ENCODE assay signal across 25 mouse cellular contexts in genomic region chr14:122434039-122434438, GRCm38 (mm10). TPM values are rescaled to one million over a fixed set of nuclear protein-coding genes. Genes with fewer than 3 reads are reported as not detected.
DNase-seq lines count a peak whose midpoint lies in the region; ATAC-seq and TF ChIP-seq lines count a peak whose summit lies in the region.
"Had no signal": no experiment of that assay in that cellular context is flagged by ENCODE, and none has a peak within 500 bp of the region (broad histone marks: within the 10 kb centered on the region; RNA-seq: fewer than 3 reads in every experiment).

No protein-coding gene starts in this region.

- peak; percentile 84 for DNase-seq in ES-CJ7 (ENCODE audit: low read depth, low spot score)
- peak; percentile 90 for DNase-seq in R1 (ENCODE audit: low read depth, low spot score)
- DNase-seq in kidney, postnatal 14 days: no peak
- DNase-seq in ovary, postnatal 10 days (ENCODE audit: low spot score): no peak
- no peak for DNase-seq in thymus, postnatal 10 days (ENCODE audit: low spot score in 2 of 2)
- DNase-seq: adrenal gland, postnatal 10 days; adrenal gland, postnatal 36 days; B cell, adult 2 months; cerebellum, adult 18-20 months; cerebellum, adult 9-10 months; cerebellum, postnatal 14 days; gastrocnemius, postnatal 14 days; heart, adult 11 months had no signal

- TF ChIP-seq CTCF in E14TG2a.4 (conservative IDR thresholded peaks at IDR 0.05; ENCODE audit: low read length): no peak

- H3K4me3 ChIP-seq in E14TG2a.4 (replicated peaks; ENCODE audit: low read length): peak overlapping the region; percentile 41
- H3K4me3 ChIP-seq: forebrain, embryonic 10.5 days; forebrain, embryonic 13.5 days had no signal

- peaks cover 25% of the 10 kb centered on the region for H3K27me3 ChIP-seq in E14TG2a.4 (ENCODE audit: insufficient read depth, low read length)
- H3K27me3 ChIP-seq: CH12.LX; forebrain, embryonic 13.5 days had no signal

- no peaks in the 10 kb centered on the region for H3K9me3 ChIP-seq in E14TG2a.4 (ENCODE audit: low read length)
- H3K9me3 ChIP-seq: forebrain, embryonic 10.5 days; forebrain, embryonic 13.5 days had no signal

- ATAC-seq in hematopoietic stem cell, adult 5-6 weeks (replicated peaks in 1 of 2; ENCODE audit: insufficient read depth in 1 of 2, low FRiP score in 2 of 2, low TSS enrichment in 1 of 2, low read depth in 1 of 2, poor library complexity in 2 of 2, severe bottlenecking in 2 of 2): peak; percentile 36 to 37; a peak in 1 of 4 replicates
- ATAC-seq: activated CD4-positive, CD25-positive, alpha-beta regulatory T cell, adult 4 months; forebrain, embryonic 13.5 days; forebrain, embryonic 16.5 days; intestine, postnatal 0 days had no signal

- peaks cover 43% of the 10 kb centered on the region for H3K4me1 ChIP-seq in E14TG2a.4 (replicated peaks; ENCODE audit: low read depth, low read length)

- no peaks in the 10 kb centered on the region for H3K36me3 ChIP-seq in E14TG2a.4 (ENCODE audit: insufficient read depth, low read length)
- H3K36me3 ChIP-seq: forebrain, embryonic 10.5 days had no signal

RNA-seq across cellular contexts. Expression of gene Gm5089, which starts 16.9 kb away (rescaled TPM):
- total RNA-seq in hematopoietic stem cell, adult 5-6 weeks (2017): not detected in 2 replicates
- total RNA-seq: adrenal gland, postnatal 10 days; adrenal gland, postnatal 36 days; CH12.LX; gastrocnemius, adult 18-20 months; gastrocnemius, postnatal 14 days; gastrocnemius, postnatal 4 days; heart, adult 8-10 months; heart, postnatal 25 days had no signal

RNA-seq across cellular contexts. Expression of gene Zic5, which starts 31.4 kb away (rescaled TPM):
- not detected in 2 replicates for total RNA-seq in hematopoietic stem cell, adult 5-6 weeks (2017)
- total RNA-seq: adrenal gland, postnatal 10 days; adrenal gland, postnatal 36 days; gastrocnemius, adult 18-20 months; gastrocnemius, postnatal 14 days; gastrocnemius, postnatal 4 days; heart, adult 8-10 months; heart, postnatal 25 days had no signal

RNA-seq across cellular contexts. Expression of gene Zic2, which starts 41.2 kb away (rescaled TPM):
- not detected in 2 replicates for total RNA-seq in hematopoietic stem cell, adult 5-6 weeks (2017)
- total RNA-seq: CH12.LX; gastrocnemius, adult 18-20 months; gastrocnemius, postnatal 14 days; heart, postnatal 25 days had no signal

RNA-seq across cellular contexts. Expression of gene Gm10837, which starts 56.3 kb away (rescaled TPM):
- total RNA-seq in hematopoietic stem cell, adult 5-6 weeks (2017): not detected in 2 replicates
- total RNA-seq: adrenal gland, postnatal 10 days; adrenal gland, postnatal 36 days; CH12.LX; gastrocnemius, adult 18-20 months; gastrocnemius, postnatal 14 days; gastrocnemius, postnatal 4 days; heart, adult 8-10 months; heart, postnatal 25 days had no signal

Comparison
In these comparisons a context has a peak if more than half of its experiments do, and no peak if none do; other contexts are left out.
1. DNase-seq: peak in ES-CJ7 (single experiment) and R1 (single experiment); none in kidney, postnatal 14 days (single experiment), ovary, postnatal 10 days (single experiment) and thymus, postnatal 10 days (0 of 2).